Mouse (Mus musculus) layer of hippocampus, adult 2 months (tissue): ENCODE measurements around the gene Slfn2. TPM values are rescaled to one million over a fixed set of nuclear protein-coding genes. Genes with fewer than 3 reads are reported as not detected.
A peak's percentile ranks its signal among the peaks of the same experiment; 100 is the strongest.
"Not testable (repeated sequence)": the region's sequence is repeated elsewhere in the genome, so short reads cannot be mapped to it uniquely, and the experiment has no call there.

ENCODE experiments used
- DNase-seq, 2 experiments: peaks; one replicate each; pipeline ENCODE4 v3.0.0; 2022; ENCODE audit warnings: low spot score in 2 of 2
- H3K27ac ChIP-seq: fragments of 200-600 bp; 2 replicates; pipeline ENCODE4 v1.8.1; 2022
- H3K4me3 ChIP-seq: fragments of 200-600 bp; 2 replicates; pipeline ENCODE4 v1.8.1; 2022; ENCODE audit warnings: mild to moderate bottlenecking
- CTCF ChIP-seq: fragments of 200-600 bp; conservative IDR thresholded peaks from 2 replicates; pipeline ENCODE4 v1.8.1; 2022; ENCODE audit warnings: antibody characterized with exemption, mild to moderate bottlenecking, moderate library complexity
- long read RNA-seq, 2 experiments: library from polyadenylated mRNA; stranded (forward); transcript quantifications; one replicate each; pipeline ENCODE4 v2.0.0; 2021; ENCODE audit warnings: borderline mapping rate in 2 of 2
- total RNA-seq, 2 experiments: library from RNA; stranded (reverse); gene quantifications; 2 replicates each; pipeline ENCODE4 v1.2.3; 2021

Gene Slfn2
- total RNA-seq, result under 1 TPM; 0.44 to 0.56 TPM
- long read RNA-seq, experiment 1, result 0 reads
- long read RNA-seq, experiment 2, result 0 reads

- DNase-seq, result no peak
- H3K27ac ChIP-seq, result no peak within 1 kb of the TSS
- H3K4me3 ChIP-seq, result no peak within 1 kb of the TSS
- TF ChIP-seq CTCF, result no peak
Observed at GRCm38 (mm10) chr11:83064946-83065345, at the start of gene Slfn2. Slfn2 (plus strand) TSS chr11:83065112.

GRCm38 (mm10) chr11:83016093-83016492 is 48.8 kb upstream of the Slfn2 start:
- no peak overlapping the region for H3K4me3 ChIP-seq
- TF ChIP-seq CTCF, result no peak
- DNase-seq, result no peak
- H3K27ac ChIP-seq, result no peak overlapping the region

GRCm38 (mm10) chr11:83019561-83020519 is 45.1 kb upstream of the Slfn2 start:
- Histone ChIP-seq H3K27ac (peak overlapping the region; percentile 18; the same call in 1 of the 2 replicates), H3K4me3 (peak overlapping the region; percentile 24; the same call in 1 of the 2 replicates)
- DNase-seq, result not testable (repeated sequence)

- no peak for DNase-seq
- Histone ChIP-seq H3K27ac (peak within 1 kb of the TSS; percentile 18; the same call in 1 of the 2 replicates), H3K4me3 (peak within 1 kb of the TSS; percentile 24; the same call in 1 of the 2 replicates)
- TF ChIP-seq CTCF, result no peak
Observed at GRCm38 (mm10) chr11:83020621-83021020, 44.3 kb upstream of the Slfn2 start, which contains the start of gene Slfn8. Slfn8 (minus strand) TSS chr11:83020810.

- not testable (repeated sequence) for H3K27ac ChIP-seq, H3K4me3 ChIP-seq, DNase-seq
Observed at GRCm38 (mm10) chr11:83038686-83039085, 26.2 kb upstream of the Slfn2 start.

GRCm38 (mm10) chr11:83039156-83039555 is 25.8 kb upstream of the Slfn2 start:
- TF ChIP-seq CTCF, result no peak

GRCm38 (mm10) chr11:83039796-83040195 is 25.1 kb upstream of the Slfn2 start:
- DNase-seq, result no peak
- no peak overlapping the region for H3K4me3 ChIP-seq
- no peak overlapping the region for H3K27ac ChIP-seq
- no peak for TF ChIP-seq CTCF

More at GRCm38 (mm10) chr11:83039156-83039555, 25.8 kb upstream of the Slfn2 start:
- Histone ChIP-seq H3K27ac (no peak overlapping the region), H3K4me3 (no peak overlapping the region)
- DNase-seq, result no peak

- H3K27ac ChIP-seq, result no peak overlapping the region
- DNase-seq, result no peak
- H3K4me3 ChIP-seq, result no peak overlapping the region
- no peak for TF ChIP-seq CTCF
Observed at GRCm38 (mm10) chr11:83040325-83040724, 24.6 kb upstream of the Slfn2 start.

- TF ChIP-seq CTCF, result no peak
- DNase-seq, result no peak
- Histone ChIP-seq H3K4me3 (no peak overlapping the region), H3K27ac (no peak overlapping the region)
Observed at GRCm38 (mm10) chr11:83041000-83041399, 23.9 kb upstream of the Slfn2 start.

GRCm38 (mm10) chr11:83043891-83044290 is 21.0 kb upstream of the Slfn2 start:
- no peak overlapping the region for H3K4me3 ChIP-seq
- no peak for DNase-seq
- no peak for TF ChIP-seq CTCF
- no peak overlapping the region for H3K27ac ChIP-seq

- Histone ChIP-seq H3K4me3 (no peak overlapping the region), H3K27ac (no peak overlapping the region)
- no peak for DNase-seq
- TF ChIP-seq CTCF, result no peak
Observed at GRCm38 (mm10) chr11:83045642-83046041, 19.3 kb upstream of the Slfn2 start.

GRCm38 (mm10) chr11:83057863-83058262 is 7.0 kb upstream of the Slfn2 start:
- Histone ChIP-seq H3K4me3 (no peak overlapping the region), H3K27ac (no peak overlapping the region)
- DNase-seq, result peak; percentile 9 to 38
- peak; percentile 90 for TF ChIP-seq CTCF

- no peak for TF ChIP-seq CTCF
- no peak for DNase-seq
- H3K27ac ChIP-seq, result no peak overlapping the region
- no peak overlapping the region for H3K4me3 ChIP-seq
Observed at GRCm38 (mm10) chr11:83060412-83061020, 4.4 kb upstream of the Slfn2 start.
